Mouse (Mus musculus) neural tube, embryonic 11.5 days (tissue): ENCODE results near the gene Tuba3a. TPM values are rescaled to one million over a fixed set of nuclear protein-coding genes. Genes with fewer than 3 reads are reported as not detected.

Experiments
- ATAC-seq: fragments of 200-750 bp; cut with Nextera tagmentation; 2 replicates; pipeline ENCODE4 v1.8.0; 2017; ENCODE audit warnings: moderate number of reproducible peaks, mild to moderate bottlenecking, moderate TSS enrichment, moderate library complexity; ENCODE audit not compliant: insufficient read depth, low FRiP score, low TSS enrichment
- DNase-seq: peaks from one replicate; pipeline ENCODE4 v3.0.0-alpha.2; 2015; ENCODE audit warnings: low spot score
- H3K27ac ChIP-seq: fragments of 300-500 bp; sonication (generic); 2 replicates; pipeline ENCODE4 v1.5.1; 2014; ENCODE audit warnings: low read depth, mild to moderate bottlenecking, low read length
- H3K27me3 ChIP-seq: fragments of 300-500 bp; sonication (generic); 2 replicates; pipeline ENCODE4 v1.6.1; 2014; ENCODE audit warnings: mild to moderate bottlenecking, low read length, mixed read lengths; ENCODE audit not compliant: control insufficient read depth, insufficient read depth
- H3K36me3 ChIP-seq: fragments of 300-500 bp; sonication (generic); 2 replicates; pipeline ENCODE4 v1.6.1; 2014; ENCODE audit warnings: mild to moderate bottlenecking, low read length, moderate library complexity, mixed read lengths; ENCODE audit not compliant: control insufficient read depth, insufficient read depth
- H3K4me1 ChIP-seq: fragments of 300-500 bp; sonication (generic); 2 replicates; pipeline ENCODE4 v1.6.1; 2014; ENCODE audit warnings: low read length, mixed read lengths; ENCODE audit not compliant: control insufficient read depth, insufficient read depth
- H3K4me2 ChIP-seq: fragments of 300-500 bp; sonication (generic); 2 replicates; pipeline ENCODE4 v1.6.1; 2014; ENCODE audit warnings: low read depth, mild to moderate bottlenecking, moderate library complexity
- H3K4me3 ChIP-seq: fragments of 300-500 bp; sonication (generic); 2 replicates; pipeline ENCODE4 v1.5.1; 2014; ENCODE audit warnings: low read depth, low read length
- H3K9ac ChIP-seq: fragments of 300-500 bp; sonication (generic); 2 replicates; pipeline ENCODE4 v1.6.1; 2014; ENCODE audit warnings: mild to moderate bottlenecking, low read length
- H3K9me3 ChIP-seq: fragments of 300-500 bp; sonication (generic); 2 replicates; pipeline ENCODE4 v1.6.1; 2016; ENCODE audit warnings: low read length; ENCODE audit not compliant: control insufficient read depth
- WGBS: fragments of 180-500 bp; shearing (Covaris S2); extraction: QIAGEN DNeasy Blood & Tissue Kit; methylation state at CpG from one replicate; pipeline ENCODE4 v1.1.7; 2014; 5-methylcytosine and 5-hydroxymethylcytosine counted together
- polyA plus RNA-seq: library from polyadenylated mRNA; unstranded; fragments of >200 nt; fragmentation: Nextera tagmentation; extraction: Ambion mirVana; gene quantifications from 2 replicates; pipeline ENCODE4 v1.2.1, GENCODE M21; 2014

Tuba3a gene
- polyA plus RNA-seq, 1 experiment from 2014 or later: 0.15 TPM

GRCm38 (mm10) chr6:125321114-125321855, 35.4 kb upstream of the Tuba3a start:
- no peaks in the 10 kb centered on the region for H3K36me3 ChIP-seq
- H3K4me3 ChIP-seq: no peak overlapping the region
- no peak overlapping the region for H3K9ac ChIP-seq
- no peak for ATAC-seq
- H3K9me3 ChIP-seq: no peaks in the 10 kb centered on the region
- H3K4me1 ChIP-seq: no peaks in the 10 kb centered on the region
- peaks cover 33% of the 10 kb centered on the region for H3K27me3 ChIP-seq
- H3K27ac ChIP-seq: no peak overlapping the region
- DNase-seq: no peak
- H3K4me2 ChIP-seq: no peak overlapping the region
- WGBS: 6% methylated on average over 26 of the region's 26 CpGs

DNA sequence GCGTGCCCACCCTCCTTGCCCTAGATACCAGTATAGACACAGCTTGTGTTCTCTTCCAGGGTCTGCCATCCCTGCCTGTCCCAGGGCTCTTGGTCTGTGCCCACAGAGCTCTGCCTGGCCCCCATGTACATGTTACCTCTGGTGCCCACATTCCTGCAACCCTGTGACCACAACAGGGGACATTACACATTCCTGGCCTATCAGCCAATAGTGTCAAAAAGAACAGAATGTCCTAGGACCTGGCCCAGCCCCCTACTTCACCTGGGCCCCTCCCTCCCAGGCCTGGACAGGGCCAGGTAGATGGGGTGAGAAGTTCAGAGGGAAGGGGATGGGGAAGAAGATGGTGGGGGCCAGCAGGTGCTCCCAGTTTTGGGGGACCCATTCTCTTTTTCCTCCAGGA, 34.5 kb upstream of the Tuba3a start, which contains the start of gene Scnn1a:
Scnn1a (plus strand) TSS at position 337 of the 400 bp plus-strand sequence.
- Histone ChIP-seq H3K4me3 (no peak within 1 kb of the TSS), H3K27me3 (peaks cover 33% of the 10 kb centered on the region)
- DNase-seq: no peak

GRCm38 (mm10) chr6:125319919-125320296, 34.1 kb upstream of the Tuba3a start:
- ATAC-seq: no peak
- Histone ChIP-seq H3K4me2 (no peak overlapping the region), H3K9me3 (no peaks in the 10 kb centered on the region), H3K36me3 (no peaks in the 10 kb centered on the region), H3K9ac (no peak overlapping the region), H3K27ac (no peak overlapping the region), H3K27me3 (peaks cover 33% of the 10 kb centered on the region), H3K4me1 (no peaks in the 10 kb centered on the region), H3K4me3 (no peak overlapping the region)
- DNase-seq: no peak

More for the DNA sequence above, 34.5 kb upstream of the Tuba3a start, which contains the start of gene Scnn1a:
- no peak within 1 kb of the TSS for H3K9ac ChIP-seq
- H3K4me2 ChIP-seq: no peak within 1 kb of the TSS
- H3K27ac ChIP-seq: no peak within 1 kb of the TSS
- H3K4me1 ChIP-seq: no peaks in the 10 kb centered on the region
- no peak for ATAC-seq
- WGBS: 79% methylated on average over 1 of the region's 1 CpGs
- no peaks in the 10 kb centered on the region for H3K9me3 ChIP-seq
- no peaks in the 10 kb centered on the region for H3K36me3 ChIP-seq

GRCm38 (mm10) chr6:125318981-125319918, 33.4 kb upstream of the Tuba3a start:
- WGBS: 75% methylated on average over 15 of the region's 15 CpGs
- DNase-seq: no peak
- peaks cover 33% of the 10 kb centered on the region for H3K27me3 ChIP-seq

DNA sequence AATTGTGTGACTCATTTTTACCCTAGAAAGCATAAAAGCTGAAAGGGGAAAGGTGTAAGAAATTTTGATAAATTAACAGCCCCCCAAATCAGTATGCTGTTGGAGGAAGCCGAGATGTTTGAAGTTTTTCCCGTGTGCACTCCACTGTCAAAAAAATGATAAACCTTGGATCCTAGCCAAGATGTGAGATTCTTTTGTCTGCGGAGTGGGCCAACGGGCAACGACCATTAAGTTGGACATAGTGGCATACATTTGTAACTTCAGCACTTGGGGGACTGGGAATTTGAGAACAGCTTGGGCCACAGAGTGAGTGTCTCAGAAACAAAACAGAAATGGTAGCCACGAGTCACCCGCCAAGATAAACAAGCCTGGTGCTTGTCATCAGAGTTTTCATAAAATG, 31.2 kb upstream of the Tuba3a start:
- H3K4me1 ChIP-seq: peaks cover 5% of the 10 kb centered on the region; the same call in 1 of the 2 replicates
- no peak for DNase-seq
- 81% methylated on average over 7 of the region's 7 CpGs for WGBS

More at GRCm38 (mm10) chr6:125318981-125319918, 33.4 kb upstream of the Tuba3a start:
- H3K9me3 ChIP-seq: no peaks in the 10 kb centered on the region
- H3K9ac ChIP-seq: no peak overlapping the region
- ATAC-seq: no peak
- H3K4me2 ChIP-seq: no peak overlapping the region
- H3K36me3 ChIP-seq: no peaks in the 10 kb centered on the region
- no peak overlapping the region for H3K4me3 ChIP-seq
- H3K27ac ChIP-seq: no peak overlapping the region
- H3K4me1 ChIP-seq: no peaks in the 10 kb centered on the region

GRCm38 (mm10) chr6:125314746-125315145, 28.9 kb upstream of the Tuba3a start:
- H3K4me1 ChIP-seq: peaks cover 5% of the 10 kb centered on the region; the same call in 1 of the 2 replicates
- no peaks in the 10 kb centered on the region for H3K36me3 ChIP-seq
- H3K4me2 ChIP-seq: no peak overlapping the region
- 80% methylated on average over 6 of the region's 6 CpGs for WGBS
- peaks cover under 1% of the 10 kb centered on the region for H3K27me3 ChIP-seq
- no peaks in the 10 kb centered on the region for H3K9me3 ChIP-seq
- no peak overlapping the region for H3K9ac ChIP-seq
- H3K27ac ChIP-seq: no peak overlapping the region
- ATAC-seq (no peak), DNase-seq (no peak)
- no peak overlapping the region for H3K4me3 ChIP-seq

More for the DNA sequence above, 31.2 kb upstream of the Tuba3a start:
- H3K9ac ChIP-seq: no peak overlapping the region
- H3K4me3 ChIP-seq: no peak overlapping the region
- ATAC-seq: no peak
- no peaks in the 10 kb centered on the region for H3K36me3 ChIP-seq
- H3K4me2 ChIP-seq: no peak overlapping the region
- H3K9me3 ChIP-seq: no peaks in the 10 kb centered on the region
- H3K27me3 ChIP-seq: peaks cover 23% of the 10 kb centered on the region
- no peak overlapping the region for H3K27ac ChIP-seq

DNA sequence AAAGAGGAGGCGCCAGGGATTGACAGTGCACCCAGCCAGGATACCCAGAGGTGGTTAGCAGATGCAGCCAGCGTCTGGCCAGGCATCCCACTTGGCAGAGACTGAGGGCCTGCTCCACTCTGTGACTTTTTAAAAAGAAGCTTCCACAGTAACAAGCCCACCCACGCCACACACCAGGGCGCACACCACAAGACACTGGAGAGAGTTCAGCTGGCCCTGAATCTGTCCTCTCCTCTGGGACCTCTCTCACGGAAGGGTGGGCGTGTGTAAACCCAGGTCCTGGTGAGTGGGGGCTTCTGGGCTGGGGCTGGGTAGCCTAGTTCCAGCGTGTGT, 28.4 kb upstream of the Tuba3a start:
- H3K27ac ChIP-seq: no peak overlapping the region
- no peaks in the 10 kb centered on the region for H3K27me3 ChIP-seq
- H3K4me3 ChIP-seq: no peak overlapping the region; the same call in 1 of the 2 replicates
- WGBS: 62% methylated on average over 7 of the region's 7 CpGs
- peak overlapping the region; percentile 69 for H3K4me2 ChIP-seq
- H3K9me3 ChIP-seq: no peaks in the 10 kb centered on the region
- H3K36me3 ChIP-seq: no peaks in the 10 kb centered on the region
- DNase-seq (no peak), ATAC-seq (no peak; the same call in none of the 2 replicates)
- peak overlapping the region; percentile 82 for H3K9ac ChIP-seq
- H3K4me1 ChIP-seq: peaks cover 5% of the 10 kb centered on the region; the same call in 1 of the 2 replicates

- ATAC-seq: peak; percentile 52
- Histone ChIP-seq H3K4me1 (peaks cover 5% of the 10 kb centered on the region; the same call in 1 of the 2 replicates), H3K9ac (peak within 1 kb of the TSS; percentile 82), H3K4me3 (peak within 1 kb of the TSS; percentile 38), H3K4me2 (peak within 1 kb of the TSS; percentile 69), H3K9me3 (no peaks in the 10 kb centered on the region), H3K27me3 (no peaks in the 10 kb centered on the region), H3K36me3 (no peaks in the 10 kb centered on the region), H3K27ac (peak within 1 kb of the TSS; percentile 14; the same call in 1 of the 2 replicates)
- peak; percentile 72 for DNase-seq
- WGBS: 3% methylated on average over 43 of the region's 46 CpGs
Observed at GRCm38 (mm10) chr6:125313546-125314230, 27.8 kb upstream of the Tuba3a start, which contains the start of gene Ltbr. TSS of gene Ltbr (minus strand) at chr6:125313885.
